Mouse (Mus musculus) midbrain, embryonic 16.5 days (tissue): ENCODE results near the gene Gm19965. TPM values are rescaled to one million over a fixed set of nuclear protein-coding genes. Genes with fewer than 3 reads are reported as not detected.

ENCODE experiments used
- ATAC-seq: fragments of 200-750 bp; cut with Nextera tagmentation; 2 replicates; pipeline ENCODE4 v1.8.0; 2017; ENCODE audit warnings: moderate TSS enrichment
- H3K27ac ChIP-seq: fragments of 300-500 bp; sonication (generic); 2 replicates; pipeline ENCODE4 v1.5.1; 2014; ENCODE audit warnings: mild to moderate bottlenecking, low read length, mixed read lengths
- H3K27me3 ChIP-seq: fragments of 300-500 bp; sonication (generic); 2 replicates; pipeline ENCODE4 v1.6.1; 2014; ENCODE audit warnings: low read depth, low read length, mixed read lengths; ENCODE audit not compliant: control insufficient read depth, insufficient read depth
- H3K36me3 ChIP-seq: fragments of 300-500 bp; sonication (generic); 2 replicates; pipeline ENCODE4 v1.6.1; 2014; ENCODE audit warnings: mild to moderate bottlenecking, low read length, moderate library complexity, mixed read lengths; ENCODE audit not compliant: control insufficient read depth, insufficient read depth
- H3K4me1 ChIP-seq: fragments of 300-500 bp; sonication (generic); 2 replicates; pipeline ENCODE4 v1.6.1; 2014; ENCODE audit warnings: mild to moderate bottlenecking, low read length, mixed read lengths; ENCODE audit not compliant: control insufficient read depth, insufficient read depth
- H3K4me2 ChIP-seq: fragments of 300-500 bp; sonication (generic); 2 replicates; pipeline ENCODE4 v1.6.1; 2014; ENCODE audit warnings: mild to moderate bottlenecking, low read length, mixed read lengths
- H3K4me3 ChIP-seq: fragments of 300-500 bp; sonication (generic); 2 replicates; pipeline ENCODE4 v1.5.1; 2014; ENCODE audit warnings: low read depth, mild to moderate bottlenecking, low read length, moderate library complexity, mixed read lengths
- H3K9ac ChIP-seq: fragments of 300-500 bp; sonication (generic); 2 replicates; pipeline ENCODE4 v1.6.1; 2014; ENCODE audit warnings: low read depth, low read length, mixed read lengths
- H3K9me3 ChIP-seq: fragments of 300-500 bp; sonication (generic); replicated peaks from 2 replicates; pipeline ENCODE4 v1.6.1; 2014; ENCODE audit warnings: mild to moderate bottlenecking, low read length, mixed read lengths; ENCODE audit not compliant: control insufficient read depth, poor library complexity, severe bottlenecking
- WGBS: fragments of 180-500 bp; shearing (Covaris S2); extraction: QIAGEN DNeasy Blood & Tissue Kit; methylation state at CpG from one replicate; pipeline ENCODE4 v1.1.7; 2014; 5-methylcytosine and 5-hydroxymethylcytosine counted together
- polyA plus RNA-seq: library from polyadenylated mRNA; unstranded; fragments of >200 nt; fragmentation: Nextera tagmentation; extraction: Ambion mirVana; gene quantifications from 2 replicates; pipeline ENCODE4 v1.2.1, GENCODE M21; 2015

Gene Gm19965
- not detected in 2 replicates for polyA plus RNA-seq

GRCm38 (mm10) chr1:116802683-116803082, at the start of gene Gm19965:
Gene Gm19965, plus strand, starts transcription at chr1:116802983.
- Histone ChIP-seq H3K4me3 (no peak within 1 kb of the TSS), H3K9me3 (no peaks in the 10 kb centered on the region), H3K4me1 (no peaks in the 10 kb centered on the region), H3K27me3 (no peaks in the 10 kb centered on the region), H3K4me2 (no peak within 1 kb of the TSS), H3K9ac (no peak within 1 kb of the TSS), H3K27ac (no peak within 1 kb of the TSS), H3K36me3 (no peaks in the 10 kb centered on the region)
- ATAC-seq = no peak
- WGBS = 82% methylated on average over 3 of the region's 3 CpGs

GRCm38 (mm10) chr1:116782471-116782989, 20.3 kb upstream of the Gm19965 start:
- H3K27me3 ChIP-seq = no peaks in the 10 kb centered on the region
- no peaks in the 10 kb centered on the region for H3K36me3 ChIP-seq
- no peak for ATAC-seq
- no peak overlapping the region for H3K9ac ChIP-seq
- H3K4me2 ChIP-seq = no peak overlapping the region
- 89% methylated on average over 8 of the region's 8 CpGs for WGBS
- H3K4me3 ChIP-seq = no peak overlapping the region
- no peaks in the 10 kb centered on the region for H3K9me3 ChIP-seq
- H3K27ac ChIP-seq = no peak overlapping the region
- H3K4me1 ChIP-seq = no peaks in the 10 kb centered on the region
